Mouse (Mus musculus): ENCODE results near the gene Hnf1b.

The Hnf1b gene

DNA sequence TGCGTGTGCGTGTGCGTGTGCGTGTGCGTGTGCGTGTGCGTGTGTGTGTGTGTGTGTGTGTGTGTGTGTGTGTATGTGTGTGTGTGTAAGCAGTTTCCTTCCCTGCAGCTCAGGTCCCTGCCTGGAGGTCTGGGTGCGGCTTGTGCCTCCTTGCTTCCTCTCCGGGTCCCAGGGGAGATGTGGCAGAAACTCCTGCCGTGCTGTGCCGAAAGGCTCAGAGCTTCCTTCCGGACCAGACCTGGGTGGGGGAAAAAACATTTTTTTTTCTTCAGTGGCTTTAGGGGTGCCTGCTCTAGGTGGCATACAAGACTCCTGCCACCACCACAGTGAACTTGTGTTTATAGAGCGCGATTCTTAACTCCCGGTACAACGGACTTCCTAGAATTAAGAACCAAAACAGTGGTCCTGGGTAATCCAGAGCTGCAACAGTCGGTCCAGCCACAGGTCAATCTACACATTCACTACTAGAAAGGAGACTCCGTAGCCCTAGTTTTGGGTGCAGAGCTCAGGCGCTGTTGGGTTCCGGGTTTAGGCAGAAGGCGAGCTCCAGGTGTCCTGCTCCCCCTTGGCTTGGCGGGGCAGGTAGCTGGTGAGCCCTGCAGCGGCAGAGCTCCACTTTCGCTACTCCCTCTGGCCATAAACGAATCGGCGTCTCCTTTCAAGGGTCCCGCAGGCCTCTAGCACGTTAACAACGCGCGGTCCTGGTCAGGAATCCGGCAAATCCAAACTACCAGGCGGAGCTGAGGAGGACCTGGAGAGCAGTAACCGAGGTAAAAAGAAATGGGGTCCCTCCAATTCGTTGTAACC, at the start of gene Hnf1b:
Gene Hnf1b, plus strand, starts transcription at position 535 of the 807 bp plus-strand sequence.
- in situ Hi-C loops (cut with MboI; ENCODE audit: low pct_unique_long_range_greater_than_20kb in 1 of 2, low sequenced_read_pairs in 2 of 2, unreplicated experiment in 1 of 2) = no loop called here

DNA sequence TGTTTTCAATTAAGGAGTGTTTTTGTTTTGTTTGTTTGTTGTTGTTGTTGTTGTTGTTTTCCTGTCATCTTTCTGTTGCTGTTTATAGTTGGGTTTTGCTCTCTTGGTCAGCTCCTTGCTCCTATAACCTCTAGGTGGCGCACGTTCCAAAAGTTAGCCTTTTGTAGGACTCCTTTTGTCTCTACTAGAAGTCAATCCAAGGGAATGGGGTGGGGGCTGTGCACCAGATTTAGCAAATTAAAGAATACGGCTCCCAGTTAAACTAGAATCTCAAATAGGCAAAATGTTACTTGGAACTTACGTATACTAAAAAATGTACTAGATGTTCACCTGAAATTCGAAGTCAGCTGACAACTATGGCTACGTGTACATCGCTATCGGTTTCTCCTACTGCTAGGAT, 47.7 kb upstream of the Hnf1b start:
- in situ Hi-C loops (cut with MboI; ENCODE audit: low pct_unique_long_range_greater_than_20kb in 1 of 2, low sequenced_read_pairs in 2 of 2, unreplicated experiment in 1 of 2) = loop anchor here in 1 of 2 experiments (10.0 to 25.0 kb wide), 2 partner anchors 123 to 235 kb away; no protein-coding TSS in a partner anchor

GRCm38 (mm10) chr11:83802581-83802980, 47.3 kb upstream of the Hnf1b start:
- in situ Hi-C loops (cut with MboI; ENCODE audit: low pct_unique_long_range_greater_than_20kb in 1 of 2, low sequenced_read_pairs in 2 of 2, unreplicated experiment in 1 of 2) = loop anchor here in 1 of 2 experiments (10.0 to 25.0 kb wide), 2 partner anchors 122 to 235 kb away; no protein-coding TSS in a partner anchor

DNA sequence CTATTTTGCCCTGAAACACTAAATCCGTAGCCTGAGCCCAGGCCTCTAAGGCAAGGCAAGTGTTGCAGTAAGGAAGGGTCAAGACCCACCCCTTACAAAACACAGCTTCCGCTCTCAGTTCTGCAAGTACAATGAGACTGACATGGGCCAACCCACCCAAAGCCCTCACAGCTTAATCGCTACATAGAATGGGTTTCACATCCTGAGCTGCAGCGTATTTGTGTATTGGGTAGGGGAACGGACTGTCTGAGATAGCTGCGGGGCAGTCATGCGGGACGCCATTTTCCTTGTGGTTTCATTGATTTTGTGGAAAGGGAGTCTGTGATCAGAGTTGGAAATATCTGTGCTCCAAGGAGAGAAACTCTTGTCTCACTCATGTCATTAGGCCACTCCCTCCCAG, 39.4 kb upstream of the Hnf1b start:
- in situ Hi-C loops (cut with MboI; ENCODE audit: low pct_unique_long_range_greater_than_20kb in 1 of 2, low sequenced_read_pairs in 2 of 2, unreplicated experiment in 1 of 2) = loop anchor here in 1 of 2 experiments (25.0 kb wide), 1 partner anchor 227 kb away; no protein-coding TSS in a partner anchor

GRCm38 (mm10) chr11:83815191-83815590, 34.7 kb upstream of the Hnf1b start:
- in situ Hi-C loops (cut with MboI; ENCODE audit: low pct_unique_long_range_greater_than_20kb in 1 of 2, low sequenced_read_pairs in 2 of 2, unreplicated experiment in 1 of 2) = loop anchor here in 1 of 2 experiments (25.0 kb wide), 1 partner anchor 222 kb away; no protein-coding TSS in a partner anchor

DNA sequence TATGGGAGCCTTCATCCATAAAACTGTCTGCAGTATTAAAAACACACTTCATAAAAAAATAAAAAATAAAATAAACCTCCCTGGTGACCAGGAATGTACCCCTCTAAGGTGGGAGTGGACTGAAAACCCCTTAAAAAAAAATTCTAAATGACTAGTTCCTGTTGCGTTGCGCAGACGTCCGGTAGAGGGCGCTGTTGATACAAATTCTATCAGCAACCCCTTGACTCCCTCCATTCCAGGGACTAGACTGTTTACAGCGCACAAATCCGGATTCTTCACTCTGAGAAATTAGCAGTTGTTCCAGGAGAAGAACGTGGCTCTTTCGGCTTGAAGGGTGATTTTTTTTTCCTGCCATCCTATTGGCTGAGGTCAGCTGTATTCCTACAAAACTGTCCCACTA, 34.2 kb upstream of the Hnf1b start:
- in situ Hi-C loops (cut with MboI; ENCODE audit: low pct_unique_long_range_greater_than_20kb in 1 of 2, low sequenced_read_pairs in 2 of 2, unreplicated experiment in 1 of 2) = loop anchor here in 1 of 2 experiments (25.0 kb wide), 1 partner anchor 222 kb away; no protein-coding TSS in a partner anchor

- in situ Hi-C loops (cut with MboI; ENCODE audit: low pct_unique_long_range_greater_than_20kb in 1 of 2, low sequenced_read_pairs in 2 of 2, unreplicated experiment in 1 of 2) = loop anchor here in 1 of 2 experiments (25.0 kb wide), 1 partner anchor 220 kb away; no protein-coding TSS in a partner anchor
Measured at GRCm38 (mm10) chr11:83817048-83817447, 32.8 kb upstream of the Hnf1b start.

DNA sequence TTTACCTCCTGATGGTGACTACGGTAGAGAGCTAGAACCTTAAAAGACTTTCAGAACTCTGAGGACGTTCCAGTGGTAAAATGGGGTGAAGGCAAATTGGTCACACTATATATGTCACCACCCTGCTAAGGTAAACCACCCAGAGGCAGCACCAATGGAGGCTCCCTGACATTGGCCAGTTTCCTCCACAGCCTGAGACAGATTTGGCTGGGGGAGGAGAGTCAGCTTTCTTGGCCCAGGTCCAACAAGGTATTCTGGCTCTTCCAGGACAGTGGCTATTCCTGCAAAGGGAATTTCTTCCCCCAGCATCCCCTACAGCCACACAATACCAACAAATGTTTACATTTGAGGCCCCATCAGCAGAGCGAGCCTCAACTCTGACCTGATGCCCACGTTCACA, 31.9 kb upstream of the Hnf1b start:
- in situ Hi-C loops (cut with MboI; ENCODE audit: low pct_unique_long_range_greater_than_20kb in 1 of 2, low sequenced_read_pairs in 2 of 2, unreplicated experiment in 1 of 2) = loop anchor here in 1 of 2 experiments (25.0 kb wide), 1 partner anchor 219 kb away; no protein-coding TSS in a partner anchor

- in situ Hi-C loops (cut with MboI; ENCODE audit: low pct_unique_long_range_greater_than_20kb in 1 of 2, low sequenced_read_pairs in 2 of 2, unreplicated experiment in 1 of 2) = loop anchor here in 1 of 2 experiments (25.0 kb wide), 1 partner anchor 219 kb away; no protein-coding TSS in a partner anchor
Measured at GRCm38 (mm10) chr11:83818591-83819127, 31.2 kb upstream of the Hnf1b start.

- in situ Hi-C loops (cut with MboI; ENCODE audit: low pct_unique_long_range_greater_than_20kb in 1 of 2, low sequenced_read_pairs in 2 of 2, unreplicated experiment in 1 of 2) = loop anchor here in 1 of 2 experiments (25.0 kb wide), 1 partner anchor 217 kb away; no protein-coding TSS in a partner anchor
Measured at GRCm38 (mm10) chr11:83819806-83820483, 29.9 kb upstream of the Hnf1b start.

DNA sequence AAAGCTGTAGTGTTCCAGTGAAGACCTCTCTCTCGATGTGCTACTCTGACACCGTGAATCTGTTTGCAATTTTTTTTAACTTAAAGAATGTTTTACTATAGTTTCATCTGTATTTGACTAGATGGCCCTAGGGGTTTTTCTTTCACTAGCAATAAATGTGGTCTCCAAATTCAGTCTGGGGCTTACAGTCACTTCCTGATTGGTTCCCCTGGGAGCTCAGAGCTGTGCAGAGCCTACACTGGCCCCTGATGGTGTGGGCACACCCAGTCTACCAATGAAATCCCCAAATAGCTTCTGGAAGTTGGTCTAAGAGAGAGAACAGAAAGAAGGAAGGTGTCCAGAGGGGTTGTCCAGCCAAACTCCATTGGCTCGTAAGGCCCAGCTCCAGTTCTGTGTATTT, 23.7 kb upstream of the Hnf1b start:
- in situ Hi-C loops (cut with MboI; ENCODE audit: low pct_unique_long_range_greater_than_20kb in 1 of 2, low sequenced_read_pairs in 2 of 2, unreplicated experiment in 1 of 2) = no loop called here

- in situ Hi-C loops (cut with MboI; ENCODE audit: low pct_unique_long_range_greater_than_20kb in 1 of 2, low sequenced_read_pairs in 2 of 2, unreplicated experiment in 1 of 2) = no loop called here
Measured at GRCm38 (mm10) chr11:83828553-83829142, 21.2 kb upstream of the Hnf1b start.

DNA sequence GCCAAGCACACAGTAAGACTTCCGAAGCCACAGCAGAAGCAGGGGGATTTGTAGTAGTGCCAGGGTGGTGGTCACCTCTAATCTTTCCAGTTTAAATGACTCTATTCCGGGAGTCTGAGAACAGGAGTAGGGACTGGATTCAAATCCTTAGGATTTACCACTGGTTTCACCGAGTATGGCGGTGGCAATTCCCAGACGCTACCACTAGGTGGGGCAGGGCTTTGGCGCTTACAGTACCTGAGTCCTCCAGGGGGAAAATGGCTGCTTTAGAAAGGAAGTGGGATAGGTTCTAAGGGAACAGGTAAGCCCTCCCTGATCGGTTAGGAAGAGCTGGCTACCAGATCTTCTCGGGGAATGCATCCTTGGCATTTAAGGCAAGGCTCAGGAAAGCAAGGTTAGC, 17.5 kb upstream of the Hnf1b start:
- in situ Hi-C loops (cut with MboI; ENCODE audit: low pct_unique_long_range_greater_than_20kb in 1 of 2, low sequenced_read_pairs in 2 of 2, unreplicated experiment in 1 of 2) = no loop called here

GRCm38 (mm10) chr11:83833517-83833916, 16.3 kb upstream of the Hnf1b start:
- in situ Hi-C loops (cut with MboI; ENCODE audit: low pct_unique_long_range_greater_than_20kb in 1 of 2, low sequenced_read_pairs in 2 of 2, unreplicated experiment in 1 of 2) = no loop called here

- in situ Hi-C loops (cut with MboI; ENCODE audit: low pct_unique_long_range_greater_than_20kb in 1 of 2, low sequenced_read_pairs in 2 of 2, unreplicated experiment in 1 of 2) = no loop called here
Measured at GRCm38 (mm10) chr11:83833959-83834496, 15.8 kb upstream of the Hnf1b start.

DNA sequence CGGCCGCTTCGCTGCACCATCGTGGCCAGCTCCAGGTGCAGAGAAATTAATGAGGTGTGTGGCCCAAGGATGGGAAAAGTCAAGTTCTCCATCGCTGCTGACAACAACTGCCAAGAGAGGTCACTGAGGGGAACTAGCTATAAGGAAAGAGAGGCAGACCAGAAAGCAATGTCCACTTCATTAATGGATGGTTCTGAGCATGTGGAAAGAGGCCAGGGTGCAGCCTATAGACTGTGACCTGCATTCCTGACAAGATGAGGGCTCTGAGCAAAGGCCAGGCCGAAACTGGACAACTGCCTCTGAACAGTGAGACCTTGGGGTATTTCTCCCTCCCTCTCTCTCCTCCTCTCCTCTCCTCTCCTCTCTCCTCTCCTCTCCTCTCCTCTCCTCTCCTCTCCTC, 10.4 kb upstream of the Hnf1b start:
- in situ Hi-C loops (cut with MboI; ENCODE audit: low pct_unique_long_range_greater_than_20kb in 1 of 2, low sequenced_read_pairs in 2 of 2, unreplicated experiment in 1 of 2) = no loop called here

DNA sequence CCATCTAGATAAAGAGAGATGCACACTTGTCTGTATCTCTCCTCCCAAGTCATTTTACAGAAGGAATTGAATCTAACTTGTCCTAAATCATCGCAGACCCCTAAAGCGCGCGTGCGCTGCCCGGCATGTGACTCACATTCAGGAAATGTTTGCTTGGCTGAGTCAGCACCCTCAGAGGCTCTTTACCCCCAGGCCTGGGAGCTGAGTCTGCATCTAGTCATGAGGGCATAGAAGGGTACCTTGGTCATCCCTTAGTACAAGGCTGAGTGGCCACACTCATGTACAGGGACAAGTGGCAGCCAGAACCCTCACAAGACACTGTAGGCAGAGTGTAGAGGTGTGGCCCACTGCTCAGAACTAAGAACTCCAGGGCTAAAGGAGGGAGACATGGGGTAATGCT, 6.3 kb upstream of the Hnf1b start:
- in situ Hi-C loops (cut with MboI; ENCODE audit: low pct_unique_long_range_greater_than_20kb in 1 of 2, low sequenced_read_pairs in 2 of 2, unreplicated experiment in 1 of 2) = no loop called here

- in situ Hi-C loops (cut with MboI; ENCODE audit: low pct_unique_long_range_greater_than_20kb in 1 of 2, low sequenced_read_pairs in 2 of 2, unreplicated experiment in 1 of 2) = no loop called here
Measured at GRCm38 (mm10) chr11:83850586-83851272, 866 bp downstream of the Hnf1b start.
